Mouse (Mus musculus) MEL (cell line): ENCODE data around the gene Klhdc8b. TPM values are rescaled to one million over a fixed set of nuclear protein-coding genes. Genes with fewer than 3 reads are reported as not detected.

Source experiments
- DNase-seq: peaks from one replicate; pipeline ENCODE4 v3.0.0; 2011; ENCODE audit warnings: low read depth, low spot score
- H3K27ac ChIP-seq: 2 replicates; pipeline ENCODE4 v1.5.1; 2012; ENCODE audit warnings: low read depth, mild to moderate bottlenecking, control low read depth, low read length, moderate library complexity; ENCODE audit not compliant: control insufficient read depth
- H3K27me3 ChIP-seq, 2 experiments: fragments of 150-350 bp in 1 of 2; sonication (generic) in 1 of 2; 2 replicates each; pipeline ENCODE4 v1.6.1; 2012; ENCODE audit warnings: low read length in 2 of 2, mild to moderate bottlenecking in 2 of 2, improper control_type of control experiment in 1 of 2, moderate library complexity in 1 of 2; ENCODE audit not compliant: insufficient read depth in 2 of 2, control insufficient read depth in 1 of 2
- H3K36me3 ChIP-seq, 2 experiments: 2 replicates each; pipeline ENCODE4 v1.6.1; 2012 to 2014; ENCODE audit warnings: low read length in 2 of 2, improper control_type of control experiment in 1 of 2, inconsistent platforms in 1 of 2, mild to moderate bottlenecking in 1 of 2; ENCODE audit not compliant: insufficient read depth in 2 of 2, control insufficient read depth in 1 of 2
- H3K4me1 ChIP-seq, 2 experiments: fragments of 150-350 bp in 1 of 2; sonication (generic) in 1 of 2; 2 replicates each; pipeline ENCODE4 v1.6.1; 2012; ENCODE audit warnings: low read length in 2 of 2, improper control_type of control experiment in 1 of 2, mild to moderate bottlenecking in 1 of 2; ENCODE audit not compliant: insufficient read depth in 2 of 2, control insufficient read depth in 1 of 2
- H3K4me3 ChIP-seq, 2 experiments: fragments of 150-350 bp in 1 of 2; sonication (generic) in 1 of 2; 2 replicates each; pipeline ENCODE4 v1.5.1; 2012; ENCODE audit warnings: low read depth in 2 of 2, low read length in 2 of 2, mild to moderate bottlenecking in 2 of 2, moderate library complexity in 2 of 2, control low read depth in 1 of 2, improper control_type of control experiment in 1 of 2; ENCODE audit not compliant: control insufficient read depth in 1 of 2, insufficient read depth in 1 of 2
- H3K79me2 ChIP-seq: 2 replicates; pipeline ENCODE4 v1.6.1; 2012; ENCODE audit warnings: mild to moderate bottlenecking, low read length, moderate library complexity; ENCODE audit not compliant: control insufficient read depth, poor library complexity, insufficient read depth
- H3K9ac ChIP-seq: 2 replicates; pipeline ENCODE4 v1.6.1; 2012; ENCODE audit warnings: low read depth, mild to moderate bottlenecking, control low read depth, low read length, moderate library complexity; ENCODE audit not compliant: control insufficient read depth, poor library complexity, severe bottlenecking
- H3K9me3 ChIP-seq: fragments of 150-350 bp; sonication (generic); replicated peaks from 2 replicates; pipeline ENCODE4 v1.6.1; 2012; ENCODE audit warnings: mild to moderate bottlenecking, low read length, improper control_type of control experiment, moderate library complexity; ENCODE audit not compliant: insufficient read depth
- BHLHE40 ChIP-seq: IDR thresholded peaks from 2 replicates; pipeline ENCODE4 v1.6.1; 2012; ENCODE audit warnings: low read depth, mild to moderate bottlenecking, inconsistent platforms, low read length, improper control_type of control experiment, borderline replicate concordance
- CHD1 ChIP-seq: IDR thresholded peaks from 2 replicates; pipeline ENCODE4 v1.6.1; 2012; ENCODE audit warnings: low read depth, mild to moderate bottlenecking, inconsistent platforms, low read length, improper control_type of control experiment
- CHD2 ChIP-seq: IDR thresholded peaks from 2 replicates; pipeline ENCODE4 v1.6.1; 2011; ENCODE audit warnings: low read length, improper control_type of control experiment
- CTCF ChIP-seq, 3 experiments: IDR thresholded peaks in 2 of 3; conservative IDR thresholded peaks in 1 of 3; 2 replicates each; pipeline ENCODE4 v1.5.1; 2011 to 2012; ENCODE audit warnings: low read length in 3 of 3, low read depth in 2 of 3, mild to moderate bottlenecking in 2 of 3, improper control_type of control experiment in 1 of 3, inconsistent platforms in 1 of 3, mixed read lengths in 1 of 3, moderate library complexity in 1 of 3; ENCODE audit not compliant: control insufficient read depth in 1 of 3, insufficient read depth in 1 of 3, poor library complexity in 1 of 3, severe bottlenecking in 1 of 3
- EP300 ChIP-seq, 2 experiments: IDR thresholded peaks; 2 replicates each; pipeline ENCODE4 v1.6.1; 2011; ENCODE audit warnings: improper control_type of control experiment in 2 of 2, low read length in 2 of 2, low read depth in 1 of 2, mild to moderate bottlenecking in 1 of 2
- ETS1 ChIP-seq: IDR thresholded peaks from 2 replicates; pipeline ENCODE4 v1.6.1; 2012; ENCODE audit warnings: low read depth, mild to moderate bottlenecking, inconsistent platforms, low read length, improper control_type of control experiment, moderate library complexity
- GABPA ChIP-seq: IDR thresholded peaks from 2 replicates; pipeline ENCODE4 v1.6.1; 2012; ENCODE audit warnings: low read depth, mild to moderate bottlenecking, inconsistent platforms, low read length, improper control_type of control experiment, moderate library complexity
- GATA1 ChIP-seq: IDR thresholded peaks from 2 replicates; pipeline ENCODE4 v1.6.1; 2011; ENCODE audit warnings: low read depth, low read length, improper control_type of control experiment
- KAT2A ChIP-seq: conservative IDR thresholded peaks from 2 replicates; pipeline ENCODE4 v1.6.1; 2012; ENCODE audit warnings: low read depth, low read length, improper control_type of control experiment, inconsistent platforms
- MEF2A ChIP-seq: IDR thresholded peaks from 2 replicates; pipeline ENCODE4 v1.6.1; 2014; ENCODE audit warnings: low read depth, mild to moderate bottlenecking, inconsistent platforms, low read length, improper control_type of control experiment; ENCODE audit not compliant: poor library complexity, insufficient replicate concordance, severe bottlenecking; ENCODE audit errors: extremely low read depth
- NRF1 ChIP-seq: IDR thresholded peaks from 2 replicates; pipeline ENCODE4 v1.6.1; 2014; ENCODE audit warnings: low read depth, mild to moderate bottlenecking, inconsistent platforms, low read length, improper control_type of control experiment, moderate library complexity; ENCODE audit not compliant: poor library complexity, insufficient read depth, severe bottlenecking
- POLR2AphosphoS2 ChIP-seq: IDR thresholded peaks from 2 replicates; pipeline ENCODE4 v1.6.1; 2011; ENCODE audit warnings: low read length, improper control_type of control experiment
- RAD21 ChIP-seq: IDR thresholded peaks from 2 replicates; pipeline ENCODE4 v1.6.1; 2011; ENCODE audit warnings: mild to moderate bottlenecking, low read depth, low read length, improper control_type of control experiment
- SMC3 ChIP-seq: IDR thresholded peaks from 2 replicates; pipeline ENCODE4 v1.6.1; 2011; ENCODE audit warnings: low read depth, low read length, improper control_type of control experiment
- TBP ChIP-seq: IDR thresholded peaks from 2 replicates; pipeline ENCODE4 v1.8.0; 2011; ENCODE audit warnings: low read depth, low read length, improper control_type of control experiment
- polyA plus RNA-seq, 2 experiments: library from polyadenylated mRNA; stranded (reverse) in 1 of 2; unstranded in 1 of 2; fragments of >175 nt in 1 of 2; fragments of >200 nt in 1 of 2; gene quantifications; 2 replicates each; pipeline versions ENCODE4 v1.2.1 to v1.2.4; 2012; ENCODE audit warnings: low replicate concordance in 2 of 2, low read depth in 1 of 2; ENCODE audit not compliant: insufficient read length in 2 of 2, insufficient read depth in 1 of 2, missing spikeins in 1 of 2
- total RNA-seq: library from RNA; depleted of rRNA; stranded (reverse); fragments of 300-350 nt; gene quantifications from 2 replicates; pipeline ENCODE4 v1.2.3, GENCODE M21; 2012; rRNA removed

Klhdc8b gene
- total RNA-seq: 48.0 and 71.9 TPM in 2 replicates
- 10 to 100 TPM; 57.3 to 77.2 TPM for polyA plus RNA-seq

DNA sequence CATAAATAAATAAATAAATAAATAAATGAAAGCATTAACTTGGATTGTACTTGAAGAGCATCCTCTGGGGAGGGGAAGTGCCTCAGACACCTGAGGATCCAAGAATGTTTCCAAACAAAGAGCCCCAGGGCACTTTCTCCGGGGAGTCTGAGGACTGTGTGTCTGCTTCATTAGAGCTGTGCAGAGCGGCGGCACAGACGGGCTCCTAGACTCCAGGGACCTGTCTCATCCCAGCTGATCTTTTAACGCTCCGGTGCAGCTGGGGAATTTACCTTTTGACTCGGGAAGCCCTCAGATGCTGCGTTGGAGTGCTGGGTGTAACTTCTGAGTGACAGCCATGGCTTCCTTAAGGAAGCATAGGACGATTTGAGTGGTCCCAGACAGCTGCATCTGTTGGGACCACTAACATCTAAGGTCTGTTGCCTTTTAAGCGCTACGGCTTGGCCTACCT, at the start of gene Klhdc8b:
Gene Klhdc8b, minus strand, starts transcription at position 401 of the 451 bp plus-strand sequence.
- no peak for TF ChIP-seq MEF2A
- no peak for TF ChIP-seq POLR2AphosphoS2
- no peak for TF ChIP-seq CHD2
- no peak for TF ChIP-seq RAD21
- no peak for TF ChIP-seq TBP
- TF ChIP-seq KAT2A: no peak
- no peak for TF ChIP-seq GABPA
- no peak for TF ChIP-seq NRF1
- TF ChIP-seq BHLHE40: no peak
- no peak for TF ChIP-seq CTCF (IDR thresholded peaks at IDR 0.05 in 2 of 3, conservative IDR thresholded peaks at IDR 0.05 in 1 of 3; ENCODE audit: control insufficient read depth in 1 of 3, insufficient read depth in 1 of 3, low read depth in 2 of 3, low read length in 3 of 3, poor library complexity in 1 of 3, severe bottlenecking in 1 of 3)
- no peak for TF ChIP-seq ETS1
- TF ChIP-seq EP300 (IDR thresholded peaks at IDR 0.05; ENCODE audit: low read depth in 1 of 2, low read length in 2 of 2): no peak
- Histone ChIP-seq H3K9ac (peak within 1 kb of the TSS; percentile 86), H3K9me3 (no peaks in the 10 kb centered on the region), H3K27ac (peak within 1 kb of the TSS; percentile 62), H3K4me3 (peak within 1 kb of the TSS; percentile 80 to 96), H3K4me1 (peaks cover 13 to 33% of the 10 kb centered on the region in 2 experiments), H3K36me3 (peaks cover 0 to 27% of the 10 kb centered on the region in 2 experiments; a peak in 2 of 4 replicates), H3K27me3 (no peaks in the 10 kb centered on the region), H3K79me2 (peaks cover 16% of the 10 kb centered on the region)
- no peak for DNase-seq

- Histone ChIP-seq H3K36me3 (peaks cover 5 to 10% of the 10 kb centered on the region in 2 experiments), H3K9ac (peak overlapping the region; percentile 81), H3K4me1 (peaks cover 3 to 11% of the 10 kb centered on the region in 2 experiments), H3K79me2 (peaks cover 15% of the 10 kb centered on the region), H3K27me3 (no peaks in the 10 kb centered on the region), H3K9me3 (no peaks in the 10 kb centered on the region), H3K4me3 (peak overlapping the region; percentile 80 to 86), H3K27ac (peak overlapping the region; percentile 79)
- TF ChIP-seq GATA1: 0 out of 2 replicates have a peak, but pooled peaks have one; percentile 34
- TF ChIP-seq TBP: peak; percentile 71; the same call in 1 of the 2 replicates
- TF ChIP-seq SMC3: no peak
- 0 out of 2 replicates have a peak, but pooled peaks have one; percentile 42 for TF ChIP-seq CHD1
- DNase-seq: peak; percentile 69
Observed at GRCm38 (mm10) chr9:108508776-108509175, 47.4 kb upstream of the Klhdc8b start.
